Mouse (Mus musculus): ENCODE data around the gene Xpc. TPM values are rescaled to one million over a fixed set of nuclear protein-coding genes. Genes with fewer than 3 reads are reported as not detected.
"Not testable (repeated sequence)": the region's sequence is repeated elsewhere in the genome, so short reads cannot be mapped to it uniquely, and the experiment has no call there.

Xpc gene
- total RNA-seq, 4 experiments from 2014 or later: 11.7 to 16.0 (median 13.7) TPM

DNA sequence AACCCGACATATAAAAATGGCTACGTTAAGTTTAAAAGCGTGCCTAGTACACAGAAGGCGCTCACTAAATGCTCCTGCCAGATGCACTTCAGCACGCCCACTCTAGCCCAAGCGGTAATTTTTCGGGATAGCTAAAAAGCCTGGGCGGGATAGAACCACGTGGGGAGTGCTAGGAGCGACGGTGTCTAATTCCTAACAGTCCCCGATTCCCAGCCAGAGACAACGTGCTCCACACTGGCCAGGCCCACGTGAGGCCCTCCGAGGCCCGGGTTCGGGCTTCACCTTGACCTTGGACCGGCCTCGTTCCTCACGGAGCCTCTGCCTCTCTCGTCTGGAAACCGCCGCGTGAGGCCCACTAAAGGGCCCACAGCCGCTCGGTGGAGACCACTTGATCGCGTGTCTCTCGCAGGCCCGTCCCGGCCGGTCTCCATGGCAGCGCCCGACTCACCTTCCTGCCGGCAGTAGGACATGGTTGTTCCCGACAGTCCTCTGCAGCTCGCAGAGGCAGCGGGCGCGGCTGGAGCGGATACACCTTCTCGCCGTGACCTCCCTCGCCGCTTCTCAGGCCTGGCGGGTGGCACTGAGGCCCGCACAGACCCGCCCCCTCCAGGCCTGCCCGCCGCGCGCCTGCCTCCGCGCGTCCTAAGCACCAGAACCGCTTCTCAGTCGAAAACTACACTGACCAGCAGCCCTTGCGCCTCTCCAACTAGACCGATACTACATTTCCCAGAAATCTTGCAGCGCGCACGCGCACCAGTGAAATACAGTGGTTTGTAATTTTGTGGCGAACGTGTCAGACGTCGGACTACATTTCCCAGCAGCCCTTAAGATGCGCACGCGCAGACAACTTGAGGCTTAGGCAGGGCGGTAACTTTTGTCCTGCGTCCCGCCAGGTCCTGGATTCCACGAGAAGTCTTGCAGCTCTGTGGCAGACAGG, 42.6 kb downstream of the Xpc start, which contains the start of the genes Chchd4 and Tmem43:
Gene Chchd4 (minus strand): TSS at position 679 of the 937 bp plus-strand sequence.
Gene Tmem43 (plus strand): TSS at position 836 of the 937 bp plus-strand sequence.
- peak; percentile 99 for DNase-seq (ENCODE audit: low spot score in 2 of 2)

- DNase-seq (ENCODE audit: low spot score in 2 of 2): no peak
These were observed 43.4 kb downstream of the Xpc start for GRCm38 (mm10) chr6:91472319-91472718.

DNA sequence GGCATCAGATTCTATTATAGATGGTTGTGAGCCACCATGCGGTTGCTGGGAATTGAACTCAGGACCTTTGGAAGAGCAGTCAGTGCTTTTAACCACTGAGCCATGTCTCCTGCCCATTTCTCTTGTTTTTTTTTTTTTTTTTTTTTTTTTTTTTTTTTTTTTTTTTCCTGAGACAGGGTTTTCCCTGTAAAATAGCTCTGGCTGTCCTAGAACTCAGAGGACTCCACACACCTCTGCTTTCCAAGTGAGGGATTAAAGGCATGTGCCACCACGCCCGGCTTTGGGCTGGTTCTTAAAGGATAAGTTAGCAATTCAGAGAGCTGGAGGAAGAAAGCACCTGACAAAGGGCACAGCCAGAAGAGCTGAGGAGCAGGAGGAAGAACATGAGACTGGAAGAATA, 44.3 kb downstream of the Xpc start:
- DNase-seq (ENCODE audit: low spot score in 2 of 2): not testable (repeated sequence)

DNA sequence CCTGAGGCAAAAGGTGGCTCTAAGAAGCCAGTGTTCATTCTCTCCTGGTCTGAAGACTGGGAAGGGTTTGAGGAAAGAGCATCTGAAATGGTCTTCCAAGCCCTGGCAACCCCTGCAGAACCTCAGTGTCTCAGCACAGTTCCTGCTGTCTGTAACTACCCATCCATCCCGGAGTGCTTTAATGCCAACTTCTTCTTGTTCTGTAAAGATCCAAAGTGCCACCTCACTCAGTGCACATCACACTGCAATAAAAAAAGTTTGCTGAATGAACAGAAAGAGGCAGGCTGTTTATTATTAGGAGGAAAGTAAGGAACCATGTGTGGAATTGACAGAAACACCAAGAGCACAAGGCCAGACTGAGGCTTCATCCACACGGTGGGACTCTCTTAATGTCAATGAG, 45.0 kb downstream of the Xpc start:
- DNase-seq (ENCODE audit: low spot score in 2 of 2): no peak

DNA sequence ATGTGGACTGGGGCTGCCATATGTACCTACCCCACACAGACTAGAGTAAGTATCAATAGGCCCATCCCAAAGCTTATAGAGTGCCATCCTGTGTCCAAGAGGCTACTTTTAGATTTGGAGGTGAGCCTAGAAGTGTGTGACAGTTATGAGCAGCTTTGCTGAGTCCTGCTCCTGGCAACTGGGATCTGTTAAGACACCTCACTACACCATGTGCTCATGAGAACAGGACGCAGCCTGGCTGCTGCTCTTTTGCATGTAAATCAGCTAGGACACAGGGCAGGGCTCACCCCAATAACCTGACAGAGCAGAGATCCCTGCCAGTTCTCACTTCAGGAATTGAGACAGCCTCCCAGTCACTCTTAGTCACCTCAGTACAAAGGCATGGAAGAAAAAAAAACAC, 48.6 kb downstream of the Xpc start:
- DNase-seq (ENCODE audit: low spot score in 2 of 2): no peak

- DNase-seq (ENCODE audit: low spot score in 2 of 2): no peak
These were observed 49.9 kb downstream of the Xpc start for GRCm38 (mm10) chr6:91465756-91466155.

- DNase-seq (ENCODE audit: low spot score in 2 of 2): no peak
These were observed 56.2 kb downstream of the Xpc start for GRCm38 (mm10) chr6:91459471-91459870.

DNA sequence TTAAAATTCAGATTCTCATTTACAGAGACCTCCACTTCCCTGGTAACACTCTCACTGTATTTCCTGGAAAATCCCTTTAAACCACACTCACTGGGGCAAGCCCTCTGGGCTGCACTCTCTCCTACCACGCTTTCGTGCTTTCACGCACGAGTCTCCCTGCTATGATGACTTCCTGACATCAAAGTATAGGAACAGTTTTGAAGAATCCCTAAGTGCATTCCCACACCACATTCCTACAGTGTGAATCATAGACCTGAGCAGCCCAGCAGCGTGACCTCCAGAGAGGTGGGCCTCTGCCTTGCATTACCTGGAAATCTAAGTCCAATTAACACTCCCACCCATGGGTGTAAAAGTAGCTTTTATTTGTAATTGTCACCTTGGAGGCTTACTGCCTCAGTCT, 61.1 kb downstream of the Xpc start:
- no peak for DNase-seq (ENCODE audit: low spot score in 2 of 2)

GRCm38 (mm10) chr6:91452056-91452455, 63.6 kb downstream of the Xpc start:
- no peak for DNase-seq (ENCODE audit: low spot score in 2 of 2)

- DNase-seq (ENCODE audit: low spot score in 2 of 2): no peak
These were observed 66.0 kb downstream of the Xpc start for GRCm38 (mm10) chr6:91449472-91450225.

- no peak for DNase-seq (ENCODE audit: low spot score in 2 of 2)
These were observed 70.4 kb downstream of the Xpc start for GRCm38 (mm10) chr6:91445316-91445715.

GRCm38 (mm10) chr6:91441145-91441662, 74.5 kb downstream of the Xpc start:
- no peak for DNase-seq (ENCODE audit: low spot score in 2 of 2)

DNA sequence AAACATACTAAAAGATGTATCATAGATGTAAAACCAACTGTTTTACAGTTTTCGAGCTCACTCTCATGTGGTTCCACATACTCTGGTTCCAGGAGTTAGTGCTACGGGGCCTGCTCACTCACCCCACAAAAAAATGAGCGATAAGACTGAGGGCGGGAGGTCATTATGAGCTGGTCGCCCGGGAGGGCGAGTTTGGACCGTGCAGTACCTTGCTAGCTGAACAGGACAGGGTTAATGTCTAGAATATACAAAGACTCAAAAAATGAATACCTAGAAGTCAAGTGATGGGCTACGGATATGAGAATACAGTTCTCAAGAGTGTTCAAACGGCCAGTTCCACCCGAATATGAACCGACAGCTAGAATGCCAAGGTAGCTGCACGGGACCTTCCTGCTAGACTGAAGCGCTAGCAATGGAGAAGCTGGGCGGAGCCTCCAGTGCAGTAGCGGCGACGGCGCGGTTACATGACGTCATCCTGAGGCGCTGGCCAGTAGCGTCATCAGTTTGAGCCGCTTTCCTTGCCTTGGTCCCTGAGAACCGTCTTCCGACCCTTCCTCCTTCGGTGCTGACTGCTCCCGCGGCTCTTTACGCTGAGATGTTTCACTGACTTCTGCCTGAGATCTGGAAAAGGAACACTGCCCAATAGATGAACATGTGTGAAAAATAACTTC, 75.1 kb downstream of the Xpc start:
- DNase-seq (ENCODE audit: low spot score in 2 of 2): peak; percentile 95 to 98

Other genes starting within 250 kb of the Xpc start
- 10 to 100 TPM; 12.9 to 26.9 (median 21.2) TPM for gene Wnt7a, start 104.5 kb downstream of the Xpc start, total RNA-seq (2022)
- gene Chchd4, start 42.3 kb downstream of the Xpc start, total RNA-seq (2022): 10 to 100 TPM; 20.7 to 23.4 (median 22.2) TPM
- gene Tmem43, start 42.2 kb downstream of the Xpc start, total RNA-seq (2022): 10 to 100 TPM; 31.1 to 35.9 (median 34.1) TPM
- gene Lsm3, start within 50 bp of the Xpc start, total RNA-seq (2022): 10 to 100 TPM; 32.4 to 35.7 (median 32.9) TPM
- gene Slc6a6, start 168.2 kb upstream of the Xpc start, total RNA-seq (2022): 100 to 1,000 TPM; 142 to 166 (median 152) TPM